In the genomic region with DNA sequence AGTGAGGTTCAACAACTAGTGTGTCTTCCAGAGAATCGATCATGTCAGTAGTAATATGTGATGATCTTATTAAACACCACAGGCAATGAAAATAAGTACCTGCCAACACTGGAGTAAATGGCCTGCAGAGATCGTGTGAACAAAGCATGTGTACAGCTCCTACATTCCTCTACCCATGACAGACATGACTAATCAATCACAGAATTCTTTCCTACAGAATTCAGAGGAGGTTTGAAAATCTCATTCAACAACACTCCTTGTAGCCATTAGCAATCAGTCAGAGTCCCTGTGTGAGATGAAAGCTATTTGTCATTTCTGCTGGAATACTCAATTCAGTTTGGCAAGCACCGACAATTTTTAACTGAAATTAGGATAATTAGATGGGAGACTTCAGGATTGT, we compare ENCODE assay signal across 13 mouse cellular contexts.
"Had no signal": no experiment of that assay in that cellular context is flagged by ENCODE, and none has a peak within 500 bp of the region (broad histone marks: within the 10 kb centered on the region; RNA-seq: fewer than 3 reads in every experiment).

No protein-coding gene starts in this region.

- H3K27ac ChIP-seq: kidney, postnatal 0 days; left cerebral cortex, adult 2 months; liver, embryonic 13.5 days had no signal

- H3K4me3 ChIP-seq: left cerebral cortex, adult 2 months; liver, embryonic 13.5 days had no signal

- DNase-seq: kidney, postnatal 25 days; layer of hippocampus, postnatal 36 days; liver, embryonic 13.5 days; lung, adult 2 months; lung, postnatal 14 days; lung, postnatal 4 days; midbrain, embryonic 14.5 days; retina, postnatal 1 day; right cerebral cortex, postnatal 25 days; thymus, adult 18-20 months; thymus, postnatal 4 days had no signal
